Mouse (Mus musculus) hindbrain, embryonic 11.5 days (tissue): ENCODE data around the gene Vps26c. TPM values are rescaled to one million over a fixed set of nuclear protein-coding genes. Genes with fewer than 3 reads are reported as not detected.

Experiments
- ATAC-seq: fragments of 200-750 bp; cut with Nextera tagmentation; 2 replicates; pipeline ENCODE4 v1.8.0; 2017; ENCODE audit warnings: mild to moderate bottlenecking, moderate TSS enrichment, moderate library complexity; ENCODE audit not compliant: low FRiP score
- DNase-seq: peaks from one replicate; pipeline ENCODE4 v3.0.0-alpha.2; 2015; ENCODE audit warnings: low spot score
- H3K27ac ChIP-seq: fragments of 300-500 bp; sonication (generic); 2 replicates; pipeline ENCODE4 v1.5.1; 2014; ENCODE audit warnings: mild to moderate bottlenecking, low read depth, low read length
- H3K27me3 ChIP-seq: fragments of 300-500 bp; sonication (generic); 2 replicates; pipeline ENCODE4 v1.6.1; 2014; ENCODE audit warnings: mild to moderate bottlenecking, low read length, moderate library complexity, mixed read lengths; ENCODE audit not compliant: control insufficient read depth, insufficient read depth
- H3K36me3 ChIP-seq: fragments of 300-500 bp; sonication (generic); 2 replicates; pipeline ENCODE4 v1.6.1; 2014; ENCODE audit warnings: mild to moderate bottlenecking, low read length, moderate library complexity, mixed read lengths; ENCODE audit not compliant: control insufficient read depth, insufficient read depth
- H3K4me1 ChIP-seq: fragments of 300-500 bp; sonication (generic); replicated peaks from 2 replicates; pipeline ENCODE4 v1.6.1; 2014; ENCODE audit warnings: low read length, mixed read lengths; ENCODE audit not compliant: control insufficient read depth, insufficient read depth
- H3K4me2 ChIP-seq: fragments of 300-500 bp; sonication (generic); replicated peaks from 2 replicates; pipeline ENCODE4 v1.6.1; 2014; ENCODE audit warnings: mild to moderate bottlenecking, low read depth, low read length
- H3K4me3 ChIP-seq: fragments of 300-500 bp; sonication (generic); 2 replicates; pipeline ENCODE4 v1.5.1; 2014; ENCODE audit warnings: low read depth, low read length
- H3K9ac ChIP-seq: fragments of 300-500 bp; sonication (generic); 2 replicates; pipeline ENCODE4 v1.6.1; 2014; ENCODE audit warnings: low read depth, low read length
- H3K9me3 ChIP-seq: fragments of 300-500 bp; sonication (generic); 2 replicates; pipeline ENCODE4 v1.6.1; 2016; ENCODE audit warnings: low read length; ENCODE audit not compliant: control insufficient read depth
- WGBS: fragments of 180-500 bp; shearing (Covaris S2); extraction: QIAGEN DNeasy Blood & Tissue Kit; methylation state at CpG from one replicate; pipeline ENCODE4 v1.1.7; 2014; 5-methylcytosine and 5-hydroxymethylcytosine counted together
- polyA plus RNA-seq: library from polyadenylated mRNA; unstranded; fragments of >200 nt; fragmentation: Nextera tagmentation; extraction: Ambion mirVana; gene quantifications from 2 replicates; pipeline ENCODE4 v1.2.1, GENCODE M21; 2014

Gene Vps26c
- polyA plus RNA-seq, 1 experiment from 2014 or later = 66.8 TPM

GRCm38 (mm10) chr16:94569229-94570176 is 42.9 kb upstream of the Vps26c start, which contains the start of gene Dyrk1a:
Gene Dyrk1a (plus strand): TSS chr16:94570010.
- Histone ChIP-seq H3K4me1 (peaks cover 5% of the 10 kb centered on the region), H3K4me3 (peak within 1 kb of the TSS; percentile 92), H3K27me3 (no peaks in the 10 kb centered on the region), H3K9me3 (no peaks in the 10 kb centered on the region), H3K9ac (peak within 1 kb of the TSS; percentile 96), H3K27ac (peak within 1 kb of the TSS; percentile 100), H3K4me2 (peak within 1 kb of the TSS; percentile 74), H3K36me3 (no peaks in the 10 kb centered on the region)
- WGBS = under 1% methylated on average over 66 of the region's 133 CpGs
- DNase-seq (peak; percentile 100), ATAC-seq (peak; percentile 95)

GRCm38 (mm10) chr16:94568335-94569228 is 42.0 kb upstream of the Vps26c start:
- 5% methylated on average over 28 of the region's 53 CpGs for WGBS
- H3K9ac ChIP-seq = peak overlapping the region; percentile 68

GRCm38 (mm10) chr16:94567751-94568150 is 41.1 kb upstream of the Vps26c start:
- no peak for ATAC-seq

More at GRCm38 (mm10) chr16:94568335-94569228, 42.0 kb upstream of the Vps26c start:
- H3K4me1 ChIP-seq = peaks cover 5% of the 10 kb centered on the region
- no peak for DNase-seq
- peak overlapping the region; percentile 49 for H3K4me2 ChIP-seq
- H3K36me3 ChIP-seq = no peaks in the 10 kb centered on the region
- H3K27ac ChIP-seq = peak overlapping the region; percentile 100
- H3K9me3 ChIP-seq = no peaks in the 10 kb centered on the region
- ATAC-seq = peak; percentile 83
- peak overlapping the region; percentile 57 for H3K4me3 ChIP-seq
- H3K27me3 ChIP-seq = no peaks in the 10 kb centered on the region

GRCm38 (mm10) chr16:94566834-94567585 is 40.4 kb upstream of the Vps26c start:
- Histone ChIP-seq H3K27me3 (no peaks in the 10 kb centered on the region), H3K4me1 (peaks cover 2% of the 10 kb centered on the region; the same call in 1 of the 2 replicates), H3K27ac (no peak overlapping the region), H3K4me2 (no peak overlapping the region), H3K36me3 (no peaks in the 10 kb centered on the region), H3K9me3 (no peaks in the 10 kb centered on the region), H3K4me3 (no peak overlapping the region), H3K9ac (no peak overlapping the region)
- DNase-seq (no peak), ATAC-seq (no peak)
- WGBS = 85% methylated on average over 11 of the region's 11 CpGs

More at GRCm38 (mm10) chr16:94567751-94568150, 41.1 kb upstream of the Vps26c start:
- Histone ChIP-seq H3K36me3 (no peaks in the 10 kb centered on the region), H3K4me3 (no peak overlapping the region), H3K27ac (no peak overlapping the region), H3K27me3 (no peaks in the 10 kb centered on the region), H3K4me2 (no peak overlapping the region), H3K9ac (no peak overlapping the region), H3K4me1 (peaks cover 5% of the 10 kb centered on the region), H3K9me3 (no peaks in the 10 kb centered on the region)
- 76% methylated on average over 5 of the region's 5 CpGs for WGBS
- no peak for DNase-seq

GRCm38 (mm10) chr16:94566124-94566523 is 39.5 kb upstream of the Vps26c start:
- Histone ChIP-seq H3K36me3 (no peaks in the 10 kb centered on the region), H3K9me3 (no peaks in the 10 kb centered on the region), H3K4me1 (no peaks in the 10 kb centered on the region), H3K4me3 (no peak overlapping the region), H3K9ac (no peak overlapping the region), H3K4me2 (no peak overlapping the region), H3K27me3 (no peaks in the 10 kb centered on the region), H3K27ac (no peak overlapping the region)
- ATAC-seq = no peak
- 80% methylated on average over 8 of the region's 8 CpGs for WGBS
- no peak for DNase-seq

- Histone ChIP-seq H3K4me1 (no peaks in the 10 kb centered on the region), H3K9ac (no peak overlapping the region), H3K9me3 (no peaks in the 10 kb centered on the region), H3K36me3 (no peaks in the 10 kb centered on the region), H3K4me3 (no peak overlapping the region), H3K4me2 (no peak overlapping the region), H3K27me3 (no peaks in the 10 kb centered on the region), H3K27ac (no peak overlapping the region)
- ATAC-seq = no peak
- DNase-seq = no peak
- WGBS = 86% methylated on average over 5 of the region's 5 CpGs
Observed at GRCm38 (mm10) chr16:94560618-94561017, 34.0 kb upstream of the Vps26c start.

GRCm38 (mm10) chr16:94559782-94560181 is 33.2 kb upstream of the Vps26c start:
- Histone ChIP-seq H3K9ac (no peak overlapping the region), H3K36me3 (no peaks in the 10 kb centered on the region), H3K9me3 (no peaks in the 10 kb centered on the region), H3K4me2 (no peak overlapping the region), H3K4me1 (no peaks in the 10 kb centered on the region), H3K4me3 (no peak overlapping the region), H3K27ac (no peak overlapping the region), H3K27me3 (no peaks in the 10 kb centered on the region)
- no peak for DNase-seq
- 78% methylated on average over 7 of the region's 7 CpGs for WGBS
- no peak for ATAC-seq

- H3K27ac ChIP-seq = no peak overlapping the region
- ATAC-seq (no peak), DNase-seq (no peak)
- no peaks in the 10 kb centered on the region for H3K27me3 ChIP-seq
- H3K9ac ChIP-seq = no peak overlapping the region
- no peaks in the 10 kb centered on the region for H3K4me1 ChIP-seq
- no peak overlapping the region for H3K4me2 ChIP-seq
- 73% methylated on average over 7 of the region's 7 CpGs for WGBS
- no peak overlapping the region for H3K4me3 ChIP-seq
- H3K9me3 ChIP-seq = no peaks in the 10 kb centered on the region
- H3K36me3 ChIP-seq = no peaks in the 10 kb centered on the region
Observed at GRCm38 (mm10) chr16:94559282-94559681, 32.7 kb upstream of the Vps26c start.
